ENCODE assay signal across 18 mouse cellular contexts in the genomic region with DNA sequence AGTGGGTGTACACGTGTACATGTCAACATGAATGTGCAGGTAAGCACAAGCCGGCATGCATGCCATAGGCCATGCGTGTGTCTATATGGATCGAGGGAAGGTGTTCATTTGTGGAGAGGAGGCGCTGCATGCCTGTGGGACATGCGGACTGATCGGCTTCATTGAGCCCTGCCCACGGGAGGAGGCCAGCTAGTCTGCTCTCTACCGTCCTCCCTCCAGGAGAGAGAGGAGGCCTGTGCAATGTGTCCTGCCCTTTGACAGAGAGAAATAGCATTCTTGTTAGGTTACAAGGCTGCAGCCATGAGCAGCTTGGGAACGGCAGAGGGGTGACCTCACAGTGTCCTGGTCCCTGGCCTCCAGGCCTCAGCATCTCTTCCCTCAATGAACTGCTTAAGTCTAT.
"Had no signal": no experiment of that assay in that cellular context is flagged by ENCODE, and none has a peak within 500 bp of the region (broad histone marks: within the 10 kb centered on the region; RNA-seq: fewer than 3 reads in every experiment).

No protein-coding gene starts in this region.

- H3K27ac ChIP-seq: kidney, embryonic 15.5 days; limb, embryonic 12.5 days; liver, embryonic 13.5 days; lung, embryonic 15.5 days; midbrain, embryonic 10.5 days; neural tube, embryonic 13.5 days had no signal

- DNase-seq: kidney, adult 2 months; kidney, postnatal 14 days; layer of hippocampus, postnatal 36 days; liver; liver, embryonic 13.5 days; liver, postnatal 0 days; lung, postnatal 14 days; retina, postnatal 1 day; right cerebral cortex, postnatal 4 days; spleen, adult 18-20 months; thymus, adult 18-20 months; thymus, postnatal 14 days had no signal

- H3K9ac ChIP-seq: kidney, embryonic 15.5 days; limb, embryonic 12.5 days; liver, embryonic 13.5 days; liver, postnatal 0 days; lung, embryonic 15.5 days; neural tube, embryonic 13.5 days had no signal

- ATAC-seq: liver, postnatal 0 days; midbrain, embryonic 16.5 days had no signal

- H3K9me3 ChIP-seq: kidney, embryonic 15.5 days; limb, embryonic 12.5 days; liver, embryonic 13.5 days; lung, embryonic 15.5 days; midbrain, embryonic 10.5 days; neural tube, embryonic 13.5 days had no signal

- H3K36me3 ChIP-seq: kidney, embryonic 15.5 days; limb, embryonic 12.5 days; liver, embryonic 13.5 days; lung, embryonic 15.5 days; midbrain, embryonic 10.5 days; neural tube, embryonic 13.5 days had no signal

- H3K4me2 ChIP-seq: kidney, embryonic 15.5 days; limb, embryonic 12.5 days; liver, embryonic 13.5 days; lung, embryonic 15.5 days; neural tube, embryonic 13.5 days had no signal

- H3K4me3 ChIP-seq: kidney, embryonic 15.5 days; limb, embryonic 12.5 days; liver, embryonic 13.5 days; lung, embryonic 15.5 days; midbrain, embryonic 10.5 days; neural tube, embryonic 13.5 days had no signal

- H3K27me3 ChIP-seq: kidney, embryonic 15.5 days; liver, embryonic 13.5 days; lung, embryonic 15.5 days; neural tube, embryonic 13.5 days had no signal
